Mouse (Mus musculus) embryonic stem cell, embryonic (primary cell): ENCODE measurements around the gene Xpo1.

Experiments used
- CTCF ChIA-PET, 4 experiments: fragments of 300-600 bp in 2 of 4; fragments of 350-600 bp in 2 of 4; sonication (Branson Sonifier 250); formaldehyde crosslinking; loops; one replicate each; lab custom pipeline; 2022; ENCODE audit warnings: inconsistent platforms in 2 of 4; lab: Charles Lee
- POLR2A ChIA-PET, 4 experiments: fragments of 300-600 bp in 2 of 4; fragments of 350-600 bp in 2 of 4; sonication (Branson Sonifier 250); formaldehyde crosslinking; loops; one replicate each; lab custom pipeline; 2022; ENCODE audit warnings: antibody characterized with exemption in 4 of 4, inconsistent platforms in 1 of 4; lab: Charles Lee

Gene Xpo1

GRCm38 (mm10) chr11:23335160-23335559 is 79.3 kb downstream of the Xpo1 start:
- CTCF ChIA-PET = interaction anchor here in 1 of 4 experiments (1.0 kb wide), 1 partner anchor 18 kb away, joined by 3 read pairs; no protein-coding TSS in a partner anchor
- POLR2A ChIA-PET = interaction anchor here in 1 of 4 experiments (1.0 to 2.2 kb wide), 4 partner anchors 8 to 19 kb away, joined by 3 to 6 read pairs (median 4); no protein-coding TSS in a partner anchor
